Mouse (Mus musculus): Measurements from ENCODE around the gene Sox6.
A peak's percentile ranks its signal among the peaks of the same experiment; 100 is the strongest.
"Not testable (repeated sequence)": the region's sequence is repeated elsewhere in the genome, so short reads cannot be mapped to it uniquely, and the experiment has no call there.

Gene Sox6

GRCm38 (mm10) chr7:116038511-116038910, at the start of gene Sox6:
TSS of gene Sox6 (minus strand) at chr7:116038796.
- no peak for DNase-seq (ENCODE audit: low read depth)

DNA sequence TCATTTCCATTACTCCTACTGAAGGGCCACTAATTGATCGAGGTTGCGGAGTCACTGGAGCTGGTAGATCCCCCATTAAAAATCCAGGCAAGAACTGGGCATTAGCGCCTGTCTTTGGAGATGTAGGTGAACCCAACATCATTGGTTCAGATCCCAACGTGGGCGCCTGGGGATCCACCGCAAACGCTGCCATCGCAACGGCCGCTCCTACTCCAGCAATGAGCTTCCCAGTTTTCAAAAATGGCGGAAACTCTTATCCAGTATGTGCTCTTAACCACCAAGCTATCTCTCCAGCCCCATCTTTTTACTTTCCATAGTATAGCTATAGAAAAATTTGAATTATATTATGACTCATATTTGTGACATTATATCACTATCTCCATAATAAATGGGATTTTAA, 45.8 kb upstream of the Sox6 start, which contains the start of gene Gm4353:
Gene Gm4353 (minus strand): TSS at position 270 of the 400 bp plus-strand sequence.
- DNase-seq (ENCODE audit: low read depth), result not testable (repeated sequence)

DNA sequence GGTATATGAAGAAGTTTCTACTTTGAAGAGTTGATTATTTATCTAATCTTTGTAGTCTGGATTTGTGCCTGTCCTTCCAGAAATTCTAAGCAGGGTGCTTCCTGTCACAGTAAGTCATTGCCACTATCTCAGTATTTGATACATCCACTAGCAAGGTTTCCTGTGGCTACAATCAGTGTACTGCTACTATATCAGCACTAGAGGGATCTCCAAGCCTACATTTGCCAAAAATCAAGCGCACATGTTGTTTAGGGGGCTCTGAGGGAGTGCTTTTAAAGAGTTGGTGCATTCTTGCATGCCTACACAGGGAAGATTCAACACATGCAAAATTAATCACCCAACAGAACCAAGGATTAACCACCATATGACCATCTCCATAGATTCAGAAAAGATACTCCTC, 22.1 kb upstream of the Sox6 start:
- no peak for DNase-seq (ENCODE audit: low read depth)

DNA sequence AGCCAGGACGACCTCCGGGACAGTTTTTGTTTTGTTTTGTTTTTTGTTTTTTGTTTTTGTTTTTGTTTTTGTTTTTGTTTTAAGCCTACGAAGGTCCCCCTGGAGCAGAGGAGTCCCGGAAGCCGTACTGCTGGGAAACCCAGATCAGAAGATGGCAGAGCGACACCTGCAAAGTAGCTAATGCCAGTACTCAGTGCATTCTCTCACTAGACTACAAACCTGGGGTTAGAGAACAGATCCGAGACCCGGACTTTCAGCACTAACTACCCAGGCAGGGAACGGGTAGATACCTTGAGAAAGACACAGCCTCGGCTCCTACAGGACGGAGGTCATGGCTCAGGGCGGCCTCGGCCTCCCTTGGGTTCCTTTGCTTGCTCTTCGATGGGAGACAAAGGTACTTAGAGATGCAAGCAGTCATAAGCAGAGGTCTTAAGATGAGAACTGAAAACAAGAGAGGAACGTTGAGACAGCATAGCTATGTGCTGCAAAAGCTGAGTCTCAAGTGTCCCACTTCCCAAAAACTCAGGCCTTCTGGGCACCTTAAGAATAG, 1.9 kb upstream of the Sox6 start:
- DNase-seq (ENCODE audit: low read depth), result no peak

GRCm38 (mm10) chr7:116039538-116040466, 1.2 kb upstream of the Sox6 start:
- peak; percentile 64 for DNase-seq (ENCODE audit: low read depth)

DNA sequence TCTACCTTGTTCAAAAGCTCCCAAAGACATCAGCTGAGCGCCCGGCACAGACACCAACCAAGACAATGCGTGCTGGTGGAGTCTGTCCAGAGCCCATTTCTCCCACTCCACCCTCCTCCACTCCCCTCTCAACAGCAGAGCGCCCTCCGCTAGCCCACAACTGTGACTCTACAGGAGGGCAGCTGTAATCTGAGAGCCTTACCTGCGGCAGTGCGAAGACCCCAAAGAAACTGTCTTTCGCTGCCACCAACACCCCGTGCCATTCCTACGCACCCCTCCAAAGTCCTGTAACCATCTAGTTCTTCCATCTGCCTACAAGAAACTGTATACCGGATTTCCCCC, 571 bp upstream of the Sox6 start, which contains the start of gene 1110004F10Rik:
Gene 1110004F10Rik (plus strand): TSS at position 202 of the 342 bp plus-strand sequence.
- DNase-seq (ENCODE audit: low read depth), result no peak

DNA sequence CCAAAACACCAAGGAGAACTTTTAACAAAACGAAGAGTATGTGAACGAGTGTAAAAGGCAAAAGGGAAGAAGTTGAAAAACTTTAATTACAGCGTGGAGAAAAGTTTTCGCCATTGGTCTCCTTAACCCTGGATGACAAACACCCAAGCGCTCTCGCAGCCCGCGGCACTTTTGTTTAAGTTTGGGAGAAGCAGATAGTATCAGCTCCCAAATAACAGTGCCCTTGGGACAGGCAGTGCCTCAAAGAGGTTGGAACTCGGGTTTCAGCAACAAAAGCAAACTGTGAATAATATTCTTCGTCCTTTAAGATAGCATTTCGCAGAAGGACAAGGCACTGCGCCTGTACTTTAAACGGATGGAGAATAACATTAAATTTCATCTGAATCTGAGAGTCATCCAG, 572 bp downstream of the Sox6 start:
- DNase-seq (ENCODE audit: low read depth), result no peak

DNA sequence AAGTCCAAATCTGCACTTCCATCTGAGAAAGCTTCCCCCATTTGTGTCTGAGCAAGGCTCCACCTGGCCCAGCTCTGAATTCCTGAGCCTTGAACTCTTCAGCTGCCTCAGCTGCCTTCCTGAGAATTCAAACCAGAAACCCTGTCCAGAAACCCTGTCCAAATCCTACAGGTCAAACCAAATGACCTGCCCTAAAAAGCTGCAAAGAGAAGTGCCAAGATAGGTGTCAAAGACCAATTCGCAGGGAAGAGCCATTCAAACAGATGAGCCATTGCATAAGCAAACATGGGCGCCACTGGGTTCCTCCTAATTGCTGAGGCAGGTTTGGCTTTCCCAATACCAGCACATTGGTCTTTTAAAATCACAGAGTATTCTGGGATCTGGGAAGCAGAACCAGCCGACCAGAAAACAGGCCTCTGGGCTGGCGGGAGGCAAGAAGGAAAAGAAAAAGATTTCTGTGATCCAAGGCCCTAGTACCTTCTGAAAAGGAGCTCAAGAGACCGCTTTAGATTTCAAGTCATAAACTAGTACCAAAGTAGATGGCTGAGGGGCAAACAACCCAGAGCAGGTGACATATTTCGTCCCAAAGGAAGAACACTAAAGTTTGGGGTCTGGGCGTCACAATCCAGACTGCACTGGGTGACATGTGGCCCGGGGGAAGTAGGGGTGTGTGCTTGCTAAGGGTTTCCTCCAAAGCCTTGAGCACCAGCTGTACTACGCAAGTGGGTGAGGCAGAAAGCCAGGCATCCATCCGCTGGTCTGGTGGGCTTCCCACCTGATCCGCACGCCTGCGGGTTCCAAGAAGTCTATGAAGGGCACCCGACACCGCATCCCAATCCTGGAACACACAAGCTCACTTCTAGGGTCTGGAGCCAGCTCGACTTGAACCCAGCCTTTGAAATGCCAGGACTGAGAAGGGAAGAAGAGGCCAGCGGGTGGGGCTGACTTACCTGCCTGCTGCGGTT, 1.7 kb downstream of the Sox6 start:
- DNase-seq (ENCODE audit: low read depth), result no peak

DNA sequence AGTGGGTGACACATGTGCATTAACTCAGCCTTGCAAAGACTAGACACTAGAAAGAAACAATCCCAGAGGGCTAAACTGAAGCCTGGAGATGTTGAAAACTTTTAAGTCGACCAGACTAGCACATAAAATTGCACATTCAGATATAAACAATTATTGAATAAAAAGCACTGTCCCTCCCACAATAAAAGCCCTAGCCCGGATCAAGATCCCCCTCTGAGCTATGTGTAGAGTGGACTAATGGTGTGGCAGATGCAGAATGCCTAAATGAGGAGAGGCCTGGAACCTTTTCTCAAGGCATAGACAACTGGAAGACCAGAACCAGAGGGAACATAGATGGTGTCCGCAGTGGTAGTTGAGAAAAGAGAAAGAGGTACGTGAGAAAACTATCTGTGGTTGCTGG, 3.1 kb downstream of the Sox6 start:
- no peak for DNase-seq (ENCODE audit: low read depth)

- DNase-seq (ENCODE audit: low read depth), result peak; percentile 13
Observed at GRCm38 (mm10) chr7:116034282-116034758, 4.3 kb downstream of the Sox6 start.

DNA sequence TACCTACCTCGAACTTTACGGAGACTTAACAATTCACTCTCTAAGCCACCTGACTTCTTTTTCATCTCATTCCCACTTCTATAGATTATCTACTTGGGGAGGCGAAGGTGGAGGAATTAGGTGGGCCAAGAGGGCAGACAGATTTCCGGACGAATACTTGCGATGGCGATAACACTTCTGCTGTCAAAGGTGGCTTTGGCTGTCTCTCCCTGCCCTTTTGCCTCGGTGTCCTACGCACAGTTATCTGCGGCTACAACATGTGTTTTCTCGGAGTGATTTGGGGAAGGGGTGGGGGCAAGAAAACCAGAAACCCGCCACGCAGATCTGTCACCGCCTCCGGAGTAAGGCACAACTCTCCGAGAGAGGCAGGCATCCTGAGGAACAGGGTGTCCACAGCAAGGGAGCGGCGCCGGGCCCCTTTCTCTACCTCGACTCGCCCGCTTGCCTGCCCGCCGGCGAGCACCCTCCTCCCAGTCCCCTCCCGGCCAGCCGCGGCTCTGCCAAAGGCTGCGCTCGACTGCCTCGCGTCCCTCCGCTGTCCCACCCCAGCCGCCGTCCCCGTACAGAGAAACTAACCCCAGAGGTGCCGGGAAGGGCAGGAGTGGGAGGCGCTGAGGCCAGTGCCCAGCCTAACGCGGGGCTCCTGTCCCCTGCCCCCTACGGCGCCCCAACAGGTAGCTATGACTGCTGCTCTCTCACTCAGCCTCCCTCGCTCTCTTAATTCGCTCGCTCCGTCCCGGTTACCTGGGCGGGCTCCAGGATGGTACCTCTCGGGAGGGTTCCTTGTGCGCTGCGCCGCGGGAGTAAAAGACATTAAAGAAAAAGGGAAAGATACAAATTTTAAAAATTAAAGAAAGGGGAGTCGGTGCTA, 5.0 kb downstream of the Sox6 start:
- DNase-seq (ENCODE audit: low read depth), result peak; percentile 25

GRCm38 (mm10) chr7:116032596-116033307, 5.8 kb downstream of the Sox6 start:
- peak; percentile 73 for DNase-seq (ENCODE audit: low read depth)

DNA sequence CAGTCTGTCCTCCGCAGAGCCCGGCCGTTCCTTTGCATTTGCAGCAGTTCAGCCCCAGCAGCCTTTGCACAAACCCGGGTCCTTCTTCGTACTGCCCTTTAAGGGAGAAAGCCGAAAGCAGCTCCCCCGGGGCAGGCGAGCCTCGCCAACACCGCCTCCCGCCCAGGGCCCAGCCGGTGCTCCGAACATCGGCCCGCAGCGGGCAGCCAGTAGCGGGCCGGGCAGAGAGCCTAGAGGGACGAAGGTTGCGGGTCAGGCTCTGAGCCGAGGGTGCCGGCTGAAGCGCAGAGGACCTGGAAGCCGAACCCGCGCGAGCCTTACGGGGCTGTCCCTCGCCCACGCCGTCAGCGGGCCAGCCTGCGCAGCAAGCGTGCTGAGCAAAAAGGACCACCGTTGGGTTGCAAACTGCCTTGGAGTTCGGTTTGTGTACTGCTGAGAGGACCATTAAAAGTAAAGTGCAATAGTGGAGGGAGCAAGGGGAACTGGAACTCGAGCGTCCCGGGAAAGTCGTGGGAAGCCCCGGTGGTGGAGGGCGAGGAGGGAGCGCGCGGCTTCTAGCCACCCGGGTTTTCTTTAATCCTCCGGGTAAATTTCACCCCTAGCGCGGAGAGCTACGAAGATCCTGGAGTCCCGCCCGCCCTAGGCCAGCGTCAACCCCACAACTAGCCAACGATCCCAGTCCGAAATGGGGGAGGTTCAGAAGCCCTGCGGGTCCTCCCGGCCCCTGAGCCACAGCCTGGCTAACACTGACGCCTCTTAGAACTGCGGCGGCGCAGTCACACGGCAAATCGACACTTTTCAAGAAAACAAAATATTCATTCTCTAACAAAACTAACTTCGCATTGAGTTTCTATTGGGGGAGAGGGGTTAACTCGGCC, 6.6 kb downstream of the Sox6 start:
- peak; percentile 31 for DNase-seq (ENCODE audit: low read depth)

GRCm38 (mm10) chr7:116031388-116031717, 7.2 kb downstream of the Sox6 start:
- no peak for DNase-seq (ENCODE audit: low read depth)

GRCm38 (mm10) chr7:116030597-116031387, 7.8 kb downstream of the Sox6 start:
- no peak for DNase-seq (ENCODE audit: low read depth)

GRCm38 (mm10) chr7:116029991-116030390, 8.6 kb downstream of the Sox6 start:
- no peak for DNase-seq (ENCODE audit: low read depth)

DNA sequence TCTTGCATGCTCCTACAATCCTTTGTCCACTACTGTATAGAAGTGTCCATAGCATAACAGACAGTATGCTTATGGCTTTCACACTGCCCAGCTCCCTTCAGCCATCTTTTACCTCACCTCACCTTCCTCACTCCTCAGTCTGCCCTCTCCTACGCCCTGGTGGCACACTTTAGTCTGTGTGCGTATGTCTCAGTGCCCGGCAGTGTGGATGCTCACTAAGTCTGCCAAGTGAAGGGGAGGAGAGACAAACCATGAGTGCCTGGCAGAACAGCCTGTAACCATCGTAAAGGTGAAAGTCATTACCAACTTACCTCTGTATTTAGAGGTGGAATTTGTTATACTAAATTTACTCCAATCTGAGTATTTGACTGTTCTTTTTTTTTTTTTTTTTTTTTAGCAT, 35.9 kb downstream of the Sox6 start:
- DNase-seq (ENCODE audit: low read depth), result no peak

- DNase-seq (ENCODE audit: low read depth), result no peak
Observed at GRCm38 (mm10) chr7:115988109-115988779, 50.4 kb downstream of the Sox6 start.

Measured in induced T-regulatory cell, adult 2 months (primary cell).